Mouse (Mus musculus) inflammation-experienced regulatory T-cells (primary cell): ENCODE results near the gene Herpud1. TPM values are rescaled to one million over a fixed set of nuclear protein-coding genes. Genes with fewer than 3 reads are reported as not detected.

Source experiments
- polyA plus RNA-seq, 2 experiments: library from polyadenylated mRNA; unstranded; fragments of 100-300 nt; shearing (Covaris generic); gene quantifications; one replicate each; pipeline ENCODE4 v1.2.1; 2017

The Herpud1 gene
- polyA plus RNA-seq = 100 to 1,000 TPM in 1 of 2 experiments, 10 to 100 TPM in 1; 99.5 to 126 TPM

GRCm38 (mm10) chr8:94386214-94387026, at the start of gene Herpud1:
Gene Herpud1 (plus strand): TSS chr8:94386438.

GRCm38 (mm10) chr8:94433981-94434466, 47.8 kb downstream of the Herpud1 start, which contains the start of gene Nlrc5:
Gene Nlrc5 (plus strand): TSS chr8:94434356.

Other genes with a start within 250 kb of the Herpud1 start
- not detected for gene Mt4, start 249.2 kb upstream of the Herpud1 start, polyA plus RNA-seq
- under 1 TPM in 1 of 2 experiments, not detected in 1; 0.55 TPM for gene Mt3, start 233.8 kb upstream of the Herpud1 start, polyA plus RNA-seq
- 1 to 10 TPM in 1 of 2 experiments, not detected in 1; 2.2 TPM for gene Mt2, start 213.8 kb upstream of the Herpud1 start, polyA plus RNA-seq
- 1 to 10 TPM; 3.6 to 9.6 TPM for gene Mt1, start 207.4 kb upstream of the Herpud1 start, polyA plus RNA-seq
- gene Nup93, start 171.9 kb upstream of the Herpud1 start, polyA plus RNA-seq = 10 to 100 TPM; 37.2 to 37.5 TPM
- under 1 TPM; 0.35 to 0.38 TPM for gene Slc12a3, start 57.2 kb upstream of the Herpud1 start, polyA plus RNA-seq
- gene Nlrc5, start 47.9 kb downstream of the Herpud1 start, polyA plus RNA-seq = 100 to 1,000 TPM; 160 to 210 TPM
- 1 to 10 TPM; 1.0 to 1.3 TPM for gene Cpne2, start 146.6 kb downstream of the Herpud1 start, polyA plus RNA-seq
- 10 to 100 TPM; 55.0 to 83.0 TPM for gene Rspry1, start 215.5 kb downstream of the Herpud1 start, polyA plus RNA-seq
- 10 to 100 TPM; 76.4 to 80.7 TPM for gene Fam192a, start 215.6 kb downstream of the Herpud1 start, polyA plus RNA-seq